Mouse (Mus musculus): ENCODE results near the gene Pkd1l3. TPM values are rescaled to one million over a fixed set of nuclear protein-coding genes. Genes with fewer than 3 reads are reported as not detected.

The Pkd1l3 gene
- total RNA-seq, 2 experiments from 2014 or later: 0.15 to 0.21 TPM

GRCm38 (mm10) chr8:109698477-109698876 lies 84.2 kb downstream of the Pkd1l3 start:
- DNase-seq: no peak

- no peak for DNase-seq
These were observed 90.4 kb downstream of the Pkd1l3 start for GRCm38 (mm10) chr8:109704565-109705319.

- peak; percentile 95 for DNase-seq
These were observed 91.2 kb downstream of the Pkd1l3 start, which contains the start of gene Zfp821 for GRCm38 (mm10) chr8:109705320-109706075. TSS of gene Zfp821 (plus strand) at chr8:109705546.

- no peak for DNase-seq
These were observed 92.0 kb downstream of the Pkd1l3 start for GRCm38 (mm10) chr8:109706076-109706873.

GRCm38 (mm10) chr8:109706874-109707237 lies 92.5 kb downstream of the Pkd1l3 start:
- peak; percentile 85 for DNase-seq

- DNase-seq: no peak
These were observed 93.6 kb downstream of the Pkd1l3 start for GRCm38 (mm10) chr8:109707921-109708320.

- DNase-seq: no peak
These were observed 98.2 kb downstream of the Pkd1l3 start for GRCm38 (mm10) chr8:109712521-109712920.

- no peak for DNase-seq
These were observed 100.6 kb downstream of the Pkd1l3 start for GRCm38 (mm10) chr8:109714961-109715360.

Other genes with a start within 250 kb of the Pkd1l3 start
- not detected for gene Pmfbp1, start 120.5 kb upstream of the Pkd1l3 start, total RNA-seq (2021)
- 10 to 100 TPM; 21.7 to 23.7 TPM for gene Dhx38, start 48.7 kb upstream of the Pkd1l3 start, total RNA-seq (2021)
- gene Txnl4b, start 48.6 kb upstream of the Pkd1l3 start, total RNA-seq (2021): 10 to 100 TPM; 10.5 to 11.8 TPM
- 100 to 1,000 TPM; 313 to 788 TPM for gene Hp, start 35.3 kb upstream of the Pkd1l3 start, total RNA-seq (2021)
- 10 to 100 TPM; 24.8 to 28.2 TPM for gene Dhodh, start 5.8 kb upstream of the Pkd1l3 start, total RNA-seq (2021)
- 10 to 100 TPM; 71.9 to 78.1 TPM for gene Ist1, start 78.7 kb downstream of the Pkd1l3 start, total RNA-seq (2021)
- gene Zfp821, start 91.0 kb downstream of the Pkd1l3 start, total RNA-seq (2021): 10 to 100 TPM; 12.0 to 14.7 TPM
- 10 to 100 TPM; 43.1 to 44.7 TPM for gene Atxn1l, start 123.2 kb downstream of the Pkd1l3 start, total RNA-seq (2021)
- 10 to 100 TPM; 72.7 to 76.1 TPM for gene Ap1g1, start 164.0 kb downstream of the Pkd1l3 start, total RNA-seq (2021)

Measured in adrenal gland, postnatal 10 days (tissue).